Mouse (Mus musculus): ENCODE measurements at regions not wholly inside any gene's neighbourhood (a gene's known extent, or its start where the extent isn't known, plus 50 kb on each side); places are given as distances from the start of the nearest gene placed in this dataset.

- TF ChIP-seq POLR2A (IDR thresholded peaks at IDR 0.05; ENCODE audit: low read depth, low read length) (no peak), CTCF (IDR thresholded peaks at IDR 0.05; ENCODE audit: extremely low read depth, insufficient read length, insufficient replicate concordance, low read depth, low read length) (no peak)
Observed at GRCm38 (mm10) chr15:62173633-62174543, 1251.1 kb upstream of the A1bg start.

All from small intestine, adult 2 months (tissue).